Mouse (Mus musculus) megakaryocyte, adult 5-6 weeks (primary cell): ENCODE data around the gene Aanat. TPM values are rescaled to one million over a fixed set of nuclear protein-coding genes. Genes with fewer than 3 reads are reported as not detected.
"Not testable (repeated sequence)": the region's sequence is repeated elsewhere in the genome, so short reads cannot be mapped to it uniquely, and the experiment has no call there.

Experiments used
- ATAC-seq: 2 replicates; pipeline ENCODE4 v1.8.0; 2016; ENCODE audit warnings: mild to moderate bottlenecking, inconsistent platforms; ENCODE audit not compliant: poor library complexity, severe bottlenecking
- total RNA-seq, 2 experiments: library from RNA; stranded (forward) in 1 of 2; stranded (reverse) in 1 of 2; fragments of 153-499, 151-499 nt in 1 of 2; fragments of 221-1000, 200-1000 nt in 1 of 2; gene quantifications; 2 replicates each; pipeline versions ENCODE4 v1.2.3 to v1.2.4; 2015 to 2017

Aanat gene
- total RNA-seq, 2 experiments from 2014 or later: not detected

GRCm38 (mm10) chr11:116607717-116608116 lies 21.5 kb downstream of the Aanat start:
- ATAC-seq: 0 out of 2 replicates have a peak, but pooled peaks have one; percentile 16

GRCm38 (mm10) chr11:116609965-116610630 lies 23.9 kb downstream of the Aanat start:
- no peak for ATAC-seq

- ATAC-seq: not testable (repeated sequence)
These were observed 24.9 kb downstream of the Aanat start for GRCm38 (mm10) chr11:116611168-116611567.

GRCm38 (mm10) chr11:116611883-116612282 lies 25.7 kb downstream of the Aanat start:
- no peak for ATAC-seq

GRCm38 (mm10) chr11:116612554-116612953 lies 26.3 kb downstream of the Aanat start:
- no peak for ATAC-seq

- no peak for ATAC-seq
These were observed 27.0 kb downstream of the Aanat start for GRCm38 (mm10) chr11:116613234-116613633.

- peak; percentile 71 for ATAC-seq
These were observed 29.7 kb downstream of the Aanat start for GRCm38 (mm10) chr11:116615735-116616437.

- ATAC-seq: peak; percentile 71
These were observed 30.3 kb downstream of the Aanat start for GRCm38 (mm10) chr11:116616438-116617118.

GRCm38 (mm10) chr11:116617641-116618040 lies 31.4 kb downstream of the Aanat start:
- ATAC-seq: no peak

- ATAC-seq: no peak
These were observed 32.4 kb downstream of the Aanat start for GRCm38 (mm10) chr11:116618666-116619065.

GRCm38 (mm10) chr11:116619156-116619555 lies 32.9 kb downstream of the Aanat start:
- ATAC-seq: no peak

- ATAC-seq: no peak
These were observed 33.3 kb downstream of the Aanat start for GRCm38 (mm10) chr11:116619561-116619960.

- ATAC-seq: no peak
These were observed 33.8 kb downstream of the Aanat start for GRCm38 (mm10) chr11:116620073-116620472.

GRCm38 (mm10) chr11:116620559-116621253 lies 34.5 kb downstream of the Aanat start:
- no peak for ATAC-seq

- ATAC-seq: no peak
These were observed 35.0 kb downstream of the Aanat start for GRCm38 (mm10) chr11:116621258-116621704.

GRCm38 (mm10) chr11:116623281-116624124 lies 37.3 kb downstream of the Aanat start:
- ATAC-seq: peak; percentile 11

- peak; percentile 86 for ATAC-seq
These were observed 38.0 kb downstream of the Aanat start for GRCm38 (mm10) chr11:116624131-116624832.

GRCm38 (mm10) chr11:116625081-116626000 lies 39.1 kb downstream of the Aanat start:
- ATAC-seq: peak; percentile 34; the same call in 1 of the 2 replicates
